Mouse (Mus musculus) kidney, adult 2 months (tissue): ENCODE results near the gene Yap1.

ENCODE experiments used
- CTCF ChIP-seq: fragments of 200-500 bp; conservative IDR thresholded peaks from 2 replicates; pipeline ENCODE4 v1.5.1; 2011; ENCODE audit warnings: low read depth, mild to moderate bottlenecking, control low read depth, low read length, moderate library complexity, mixed read lengths; ENCODE audit not compliant: insufficient read depth, insufficient read length
- POLR2A ChIP-seq: fragments of 200-500 bp; IDR thresholded peaks from one replicate; pipeline ENCODE4 v1.6.1; 2011; ENCODE audit warnings: low read depth, low read length, control low read depth

DNA sequence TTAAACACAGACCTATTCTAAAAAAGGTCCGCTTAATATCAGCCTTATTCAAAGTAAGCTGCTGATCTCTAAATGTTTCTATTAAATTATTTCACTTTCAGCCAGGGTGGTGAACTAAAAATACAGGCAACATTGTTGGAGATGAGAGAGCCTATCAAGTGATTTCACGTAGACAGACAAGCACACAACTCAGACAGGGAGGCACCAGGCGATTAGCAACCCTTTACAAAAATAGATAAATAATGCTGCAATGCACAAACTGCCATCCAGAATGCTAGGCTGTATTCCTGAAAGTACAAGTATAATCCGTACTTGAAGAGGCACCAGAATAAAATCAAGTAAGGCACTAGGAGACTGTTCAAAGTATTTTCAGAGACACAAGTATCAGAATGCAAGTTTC is 20.1 kb downstream of the Yap1 start:
- TF ChIP-seq CTCF (no peak), POLR2A (no peak)
